Mouse (Mus musculus) MEL (cell line): ENCODE measurements around the gene Serpini2.

Experiments
- CTCF ChIP-seq, 3 experiments: IDR thresholded peaks in 2 of 3; conservative IDR thresholded peaks in 1 of 3; 2 replicates each; pipeline ENCODE4 v1.5.1; 2011 to 2012; ENCODE audit warnings: low read length in 3 of 3, low read depth in 2 of 3, mild to moderate bottlenecking in 2 of 3, improper control_type of control experiment in 1 of 3, inconsistent platforms in 1 of 3, mixed read lengths in 1 of 3, moderate library complexity in 1 of 3; ENCODE audit not compliant: control insufficient read depth in 1 of 3, insufficient read depth in 1 of 3, poor library complexity in 1 of 3, severe bottlenecking in 1 of 3
- E2F4 ChIP-seq: IDR thresholded peaks from 2 replicates; pipeline ENCODE4 v1.6.1; 2011; ENCODE audit warnings: low read depth, low read length, improper control_type of control experiment, borderline replicate concordance
- MXI1 ChIP-seq: IDR thresholded peaks from 2 replicates; pipeline ENCODE4 v1.6.1; 2011; ENCODE audit warnings: mild to moderate bottlenecking, low read depth, low read length, improper control_type of control experiment
- POLR2A ChIP-seq, 2 experiments: IDR thresholded peaks; 2 replicates each; pipeline ENCODE4 v1.6.1; 2011 to 2012; ENCODE audit warnings: low read length in 2 of 2, mild to moderate bottlenecking in 2 of 2, control low read depth in 1 of 2, improper control_type of control experiment in 1 of 2, low read depth in 1 of 2, moderate library complexity in 1 of 2; ENCODE audit not compliant: control insufficient read depth in 1 of 2, insufficient read depth in 1 of 2, poor library complexity in 1 of 2
- SMC3 ChIP-seq: IDR thresholded peaks from 2 replicates; pipeline ENCODE4 v1.6.1; 2011; ENCODE audit warnings: low read depth, low read length, improper control_type of control experiment

- TF ChIP-seq CTCF (IDR thresholded peaks at IDR 0.05 in 2 of 3, conservative IDR thresholded peaks at IDR 0.05 in 1 of 3; ENCODE audit: control insufficient read depth in 1 of 3, insufficient read depth in 1 of 3, low read depth in 2 of 3, low read length in 3 of 3, poor library complexity in 1 of 3, severe bottlenecking in 1 of 3) (no peak), MXI1 (no peak), SMC3 (no peak), E2F4 (no peak), POLR2A (IDR thresholded peaks at IDR 0.05; ENCODE audit: control insufficient read depth in 1 of 2, insufficient read depth in 1 of 2, low read depth in 1 of 2, low read length in 2 of 2, poor library complexity in 1 of 2) (no peak)
These were observed 27.9 kb upstream of the Serpini2 start for GRCm38 (mm10) chr3:75297758-75298111.
